Mouse (Mus musculus) skeletal muscle tissue, adult 2 months (tissue): ENCODE measurements around the gene Il21r.
A peak's percentile ranks its signal among the peaks of the same experiment; 100 is the strongest.

Experiments
- DNase-seq: peaks from one replicate; pipeline ENCODE4 v3.0.0-alpha.2; 2012; ENCODE audit warnings: low read depth, low spot score

The Il21r gene

GRCm38 (mm10) chr7:125603185-125603631, at the start of gene Il21r:
Gene Il21r (plus strand): TSS chr7:125603429.
- no peak for DNase-seq

DNA sequence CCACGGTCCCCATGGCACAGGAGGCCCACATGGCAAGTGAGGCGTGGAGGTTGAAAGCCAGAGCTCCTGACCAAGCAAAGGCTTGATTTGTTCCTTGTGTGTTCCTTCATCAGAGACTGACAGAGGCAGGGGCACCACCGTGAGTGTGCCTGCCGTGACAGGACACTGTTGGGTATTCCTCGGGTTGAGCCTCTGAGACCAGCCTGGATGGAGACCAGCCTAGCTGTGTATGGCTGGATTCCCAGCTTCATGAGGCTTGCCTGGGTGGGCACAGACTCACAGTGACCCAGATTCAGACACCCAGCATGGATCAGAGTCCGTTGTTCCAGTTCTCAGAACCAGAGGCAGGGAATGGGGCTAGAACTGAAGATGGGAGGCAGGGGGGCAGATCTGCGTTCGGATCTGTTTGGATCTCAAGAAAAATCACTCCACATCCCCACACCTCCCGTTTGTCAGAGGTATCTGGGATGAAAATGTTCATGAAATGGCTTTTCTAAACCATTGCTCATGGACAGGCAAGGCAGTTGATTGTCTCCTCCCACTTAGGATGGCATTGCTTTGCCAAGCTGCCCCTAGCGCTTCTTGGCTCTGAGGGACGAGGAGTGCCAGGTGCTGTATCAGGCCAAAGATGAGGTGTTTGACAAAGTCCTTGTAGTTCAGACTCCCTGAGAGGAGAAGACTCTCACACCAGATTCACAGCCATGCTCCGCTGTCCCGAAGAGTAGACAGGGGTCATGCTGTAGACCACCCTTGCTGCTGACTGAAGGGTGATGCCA, 49.4 kb upstream of the Il21r start:
- no peak for DNase-seq

- no peak for DNase-seq
These were observed 48.6 kb upstream of the Il21r start for GRCm38 (mm10) chr7:125554456-125555114.

- no peak for DNase-seq
These were observed 47.8 kb upstream of the Il21r start for GRCm38 (mm10) chr7:125555351-125555872.

- no peak for DNase-seq
These were observed 47.1 kb upstream of the Il21r start for GRCm38 (mm10) chr7:125556096-125556495.

DNA sequence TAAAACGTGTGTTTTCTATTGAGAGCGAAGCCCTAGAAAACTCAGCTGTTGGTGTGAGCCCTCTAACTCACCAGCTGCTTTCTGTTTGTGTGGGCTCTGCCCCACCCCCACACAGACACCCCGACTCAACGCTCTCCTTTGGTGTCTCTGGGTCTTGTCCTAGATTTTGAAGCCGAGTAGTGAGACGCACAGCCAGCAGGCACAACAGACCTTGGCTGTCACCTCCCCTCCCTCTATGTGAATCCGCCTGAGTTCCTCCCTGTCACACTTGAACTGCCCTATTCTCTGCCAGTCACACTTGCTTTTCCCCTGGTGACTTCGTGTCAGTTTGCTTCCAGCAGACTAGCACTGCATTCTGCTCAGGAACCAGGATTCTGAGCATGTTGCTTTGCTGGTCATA, 46.4 kb upstream of the Il21r start:
- no peak for DNase-seq

GRCm38 (mm10) chr7:125558401-125558945, 44.8 kb upstream of the Il21r start:
- no peak for DNase-seq

- DNase-seq = no peak
These were observed 44.2 kb upstream of the Il21r start for GRCm38 (mm10) chr7:125558997-125559396.

DNA sequence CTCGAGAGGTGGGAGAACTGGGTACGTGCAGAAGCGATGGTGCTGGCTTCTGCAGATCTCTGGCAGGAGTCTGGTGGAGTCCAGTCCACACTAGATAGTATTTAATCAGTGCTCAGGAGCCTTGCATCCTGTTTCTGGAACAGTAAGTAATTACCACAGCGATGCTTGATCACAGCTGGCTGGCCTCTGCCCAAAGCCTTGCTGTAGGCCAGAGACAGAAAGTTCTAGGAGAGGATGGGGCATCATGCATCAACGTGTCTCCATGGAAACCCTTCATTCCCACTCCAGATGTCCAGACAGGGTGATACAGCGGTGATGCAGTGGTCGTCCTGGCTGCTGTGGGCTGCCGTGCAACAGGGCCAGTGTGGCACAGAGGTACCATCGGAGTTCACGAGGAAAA, 43.7 kb upstream of the Il21r start:
- no peak for DNase-seq

DNA sequence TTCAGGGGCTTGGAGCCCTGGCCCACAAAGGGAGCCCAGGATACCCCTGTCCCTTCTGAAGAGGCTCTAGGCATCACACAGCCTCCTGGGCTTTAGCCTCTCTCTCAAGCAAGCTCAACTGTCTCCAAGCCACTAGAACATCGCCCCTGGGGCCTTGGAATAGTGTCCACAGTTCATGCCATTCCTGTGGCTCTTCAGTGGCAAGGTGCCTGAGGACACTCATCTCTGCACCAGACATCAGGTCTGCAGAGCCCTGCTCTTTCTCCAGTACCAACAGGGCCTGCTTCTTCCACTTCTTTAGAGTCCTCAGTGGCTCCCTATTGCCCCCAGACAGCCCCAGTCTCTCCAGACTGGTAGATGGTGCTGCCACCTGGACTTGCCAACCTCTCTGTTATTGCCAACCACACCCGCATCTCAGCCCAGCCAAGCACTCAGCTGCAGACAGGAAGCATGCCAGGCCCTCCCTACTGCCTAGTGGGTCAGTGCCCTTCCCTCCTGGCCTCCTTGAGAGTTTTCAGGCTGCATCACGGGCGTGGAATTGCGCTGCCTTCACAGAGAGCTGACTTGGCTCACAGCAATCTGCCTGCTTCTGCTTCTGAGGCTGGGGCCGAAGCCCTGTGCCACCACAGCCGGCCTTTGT, 43.0 kb upstream of the Il21r start:
- no peak for DNase-seq

DNA sequence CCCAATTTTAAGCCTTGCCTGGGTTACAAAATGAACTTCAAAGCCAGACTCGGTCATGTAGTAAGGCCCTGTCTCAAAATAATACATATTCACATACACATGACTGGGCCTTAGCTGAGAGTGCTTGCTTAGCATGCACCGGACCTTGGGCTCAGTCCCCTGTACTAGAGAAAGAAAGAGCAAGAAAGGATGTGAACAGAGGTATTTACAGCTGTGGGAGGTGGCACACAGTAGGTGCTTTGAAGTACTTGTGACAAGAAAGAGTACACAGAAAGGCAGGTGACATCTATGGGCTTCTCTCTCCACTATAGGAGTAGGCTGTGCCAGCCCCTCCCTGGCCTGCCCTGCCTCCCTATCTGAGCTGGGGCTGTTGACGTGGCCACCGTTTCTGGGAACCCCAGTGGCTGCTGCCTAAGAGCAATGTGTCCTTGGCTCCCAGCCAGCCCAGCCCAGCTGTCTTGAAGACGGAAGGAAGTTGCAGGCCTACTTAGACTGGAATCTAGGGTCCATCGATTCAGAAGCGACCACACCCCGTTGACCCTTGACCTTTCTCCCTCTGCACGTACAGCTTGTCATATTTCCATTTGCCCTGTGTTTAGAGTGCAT, 42.0 kb upstream of the Il21r start:
- peak; percentile 93 for DNase-seq

DNA sequence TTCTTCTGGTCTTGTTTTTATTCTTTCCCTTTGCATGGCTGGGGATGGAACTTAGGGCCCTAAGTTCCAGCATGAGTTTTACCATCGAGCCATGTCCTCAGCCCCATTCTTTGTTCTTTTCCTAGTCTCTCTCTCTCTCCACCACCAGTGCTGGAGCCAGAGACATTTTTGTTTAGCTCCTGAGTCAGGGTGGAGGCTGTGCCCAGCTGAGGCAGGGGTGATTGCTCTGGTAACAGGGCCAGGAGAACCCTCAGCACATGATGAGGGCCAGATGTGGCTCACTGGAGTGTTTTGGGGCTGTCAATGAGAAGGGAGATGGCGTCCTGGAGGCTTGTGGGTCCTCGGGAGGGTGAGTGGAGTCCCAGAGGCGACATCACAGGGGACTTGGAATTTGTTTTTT, 40.8 kb upstream of the Il21r start:
- no peak for DNase-seq

DNA sequence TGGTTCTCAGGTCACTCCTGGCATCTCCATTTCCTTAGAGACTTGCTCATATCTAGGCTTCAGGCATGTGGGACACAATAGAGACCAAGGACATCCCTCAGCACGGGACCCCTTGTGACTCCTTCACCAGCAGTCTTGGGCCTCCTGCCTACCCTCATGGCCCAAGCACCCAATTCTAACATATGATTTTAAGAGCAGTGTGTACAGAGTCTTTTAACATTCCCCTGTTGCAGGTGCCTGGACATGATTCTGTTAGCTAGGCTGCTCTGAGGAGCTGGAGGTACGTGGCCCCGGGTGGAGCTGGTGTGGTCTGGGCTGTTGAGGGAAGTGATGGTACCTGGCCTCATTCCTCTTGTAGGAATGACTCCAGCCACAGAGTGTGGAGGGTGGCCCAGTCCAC, 40.1 kb upstream of the Il21r start:
- DNase-seq = no peak

DNA sequence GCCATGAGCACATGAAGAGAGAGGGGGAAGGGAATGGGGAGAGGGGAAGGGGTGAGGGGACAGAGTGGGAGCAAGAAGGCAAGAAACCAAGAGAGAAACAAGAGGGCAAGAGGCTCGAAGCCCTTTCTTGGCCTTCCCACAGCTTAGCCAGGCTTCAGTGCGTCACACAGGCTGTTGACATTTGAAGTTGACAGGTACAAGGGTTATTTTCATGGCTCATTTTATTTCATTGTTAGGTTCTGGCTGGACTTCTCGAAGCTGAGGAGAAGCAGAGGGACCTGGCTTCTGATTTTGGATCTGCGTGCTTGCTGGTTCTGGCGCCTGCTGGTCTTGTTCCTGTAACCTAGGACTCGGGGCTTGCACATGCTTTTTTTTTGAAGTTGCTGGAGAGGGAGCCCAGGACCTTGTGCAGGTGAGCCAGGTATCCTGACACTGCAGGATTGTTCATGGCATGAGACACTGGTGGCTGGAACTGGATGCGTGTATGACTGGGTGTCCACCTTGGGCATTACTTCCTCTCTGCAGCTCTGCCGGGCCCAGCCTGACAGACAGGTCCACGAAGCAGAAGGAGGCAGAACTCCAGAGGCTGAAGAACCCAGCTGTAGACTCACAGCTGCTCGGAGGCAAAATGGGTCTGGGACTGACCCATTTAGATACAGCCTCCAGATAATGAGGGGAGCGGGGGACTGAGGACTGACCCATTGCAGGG, 38.8 kb upstream of the Il21r start:
- no peak for DNase-seq

DNA sequence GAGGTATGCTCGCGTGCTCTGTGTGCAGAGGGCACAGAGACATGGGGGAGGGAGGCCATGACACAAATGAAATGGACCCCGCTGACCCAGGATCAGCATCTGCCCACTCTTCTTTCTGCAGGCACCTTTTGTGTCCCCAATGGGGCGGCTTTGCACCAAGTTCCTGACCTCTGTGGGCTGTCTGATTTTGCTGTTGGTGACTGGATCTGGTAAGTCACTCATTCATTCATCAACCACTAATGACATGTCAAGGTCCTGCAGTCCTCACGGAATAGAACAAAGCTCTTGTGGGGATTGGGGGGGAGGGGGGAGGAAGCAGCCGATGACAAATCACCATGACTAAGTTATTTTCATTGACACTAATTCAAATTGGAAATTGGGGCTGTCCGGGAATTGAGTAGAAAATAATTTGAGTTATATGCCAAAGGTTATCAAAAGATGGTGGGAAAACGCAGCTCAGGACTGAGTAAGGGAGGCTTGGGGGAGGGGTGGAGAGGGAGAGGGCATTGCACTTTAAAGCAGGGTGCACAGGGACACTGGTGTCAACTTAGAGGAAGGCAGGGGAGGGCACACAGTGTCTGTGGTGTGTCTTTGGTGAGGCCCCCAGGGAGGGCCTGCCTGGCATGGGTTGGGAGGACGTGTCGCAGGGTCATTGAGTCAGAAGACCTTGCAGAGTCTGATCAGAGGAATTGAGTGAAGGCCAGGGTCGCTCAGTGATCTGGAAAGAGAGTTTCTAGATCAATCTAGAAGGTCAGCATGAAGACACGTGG, 37.5 kb upstream of the Il21r start:
- DNase-seq = no peak

DNA sequence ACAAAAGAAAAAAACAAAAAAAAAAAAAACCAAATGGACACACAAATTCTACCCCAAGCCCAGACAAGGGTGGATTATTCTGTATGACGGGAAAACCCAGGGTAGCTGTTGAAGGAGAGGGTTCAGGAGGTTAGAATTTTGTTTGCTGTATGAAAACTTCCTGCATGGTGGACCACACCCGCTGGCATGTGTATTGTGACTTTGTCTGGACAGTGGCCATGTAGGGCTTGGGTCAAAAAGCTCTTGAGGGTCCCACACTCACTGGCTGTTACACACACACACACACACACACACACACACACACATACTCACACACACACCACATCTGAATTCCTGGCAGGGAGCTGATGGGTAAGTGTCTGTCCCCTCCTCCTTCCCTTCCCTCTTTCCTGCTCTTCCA, 36.8 kb upstream of the Il21r start:
- no peak for DNase-seq

GRCm38 (mm10) chr7:125568888-125569287, 34.3 kb upstream of the Il21r start:
- no peak for DNase-seq

GRCm38 (mm10) chr7:125571891-125572290, 31.3 kb upstream of the Il21r start:
- DNase-seq = no peak

DNA sequence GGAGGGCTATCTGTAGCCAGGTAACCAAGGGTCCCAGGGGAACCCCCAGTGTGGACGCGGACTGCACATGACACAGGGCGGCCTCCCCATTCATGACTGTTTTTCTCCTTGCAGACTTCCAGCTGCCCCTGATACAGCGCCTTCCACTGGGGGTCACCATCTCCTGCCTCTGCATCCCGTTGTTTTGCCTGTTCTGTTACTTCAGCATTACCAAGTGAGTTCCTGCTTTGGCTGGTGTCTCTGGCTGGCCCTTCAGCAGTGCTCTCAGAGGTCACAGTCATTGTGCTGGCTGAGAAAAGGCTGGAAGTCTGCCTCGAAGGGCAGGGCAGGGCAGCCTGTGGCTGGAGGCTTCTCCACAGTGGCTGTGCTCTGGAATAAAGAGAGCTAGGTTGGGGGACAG, 30.5 kb upstream of the Il21r start:
- no peak for DNase-seq

- DNase-seq = no peak
These were observed 29.4 kb upstream of the Il21r start for GRCm38 (mm10) chr7:125573849-125574248.
